Mouse (Mus musculus): Measurements from ENCODE around the gene Itgb5. TPM values are rescaled to one million over a fixed set of nuclear protein-coding genes. Genes with fewer than 3 reads are reported as not detected.

Gene Itgb5
- polyA plus RNA-seq, 1 experiment, result 43.0 TPM

DNA sequence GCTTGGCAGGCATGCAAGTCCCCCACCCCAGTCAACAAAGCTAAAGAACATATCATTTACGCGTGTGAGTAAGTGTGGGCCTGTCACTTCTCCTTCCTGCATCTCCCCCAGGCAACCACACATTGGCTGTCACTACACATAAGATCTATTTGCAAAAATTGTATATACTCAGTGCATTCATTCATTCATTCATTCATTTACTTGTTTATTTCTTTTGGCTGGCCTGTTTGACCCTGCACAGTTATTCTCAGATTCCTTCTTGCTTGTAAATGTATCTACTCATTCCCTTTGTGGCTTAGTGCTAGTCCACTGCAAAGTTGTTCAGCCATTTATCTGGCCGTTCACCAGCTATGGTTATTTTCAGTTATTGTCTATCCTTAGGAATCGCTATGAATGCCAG lies 64.3 kb downstream of the Itgb5 start:
- no peak overlapping the region for H3K4me3 ChIP-seq (ENCODE audit: insufficient read depth, low read length)
- no peak overlapping the region for H3K27ac ChIP-seq (ENCODE audit: insufficient read depth, low read length)
- TF ChIP-seq POLR2A (IDR thresholded peaks at IDR 0.05; ENCODE audit: extremely low read depth, insufficient read depth, low read length) (no peak), CTCF (IDR thresholded peaks at IDR 0.05; ENCODE audit: extremely low read depth, insufficient read depth, low read length) (no peak)
- peaks cover 1% of the 10 kb centered on the region; the same call in 1 of the 2 replicates for H3K4me1 ChIP-seq (ENCODE audit: control insufficient read depth, insufficient read depth, low read length)

DNA sequence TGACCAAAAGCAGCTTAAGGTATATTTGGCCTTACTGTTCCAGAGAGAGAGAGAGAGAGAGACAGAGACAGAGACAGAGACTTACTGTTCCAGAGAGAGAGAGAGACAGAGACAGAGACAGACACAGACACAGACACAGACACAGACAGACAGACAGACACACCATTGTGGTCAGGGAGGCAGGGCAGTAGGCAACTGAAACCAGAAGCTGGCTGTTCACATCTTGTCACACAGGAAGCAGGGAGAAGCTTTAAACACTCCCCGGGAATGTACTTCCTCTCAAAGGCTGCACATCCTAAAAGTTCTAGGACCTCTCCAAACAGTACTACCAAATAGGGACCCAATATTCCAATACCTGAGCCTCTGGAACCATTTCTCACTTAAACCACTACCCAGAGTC lies 65.0 kb downstream of the Itgb5 start:
- no peak for TF ChIP-seq CTCF (IDR thresholded peaks at IDR 0.05; ENCODE audit: extremely low read depth, insufficient read depth, low read length)
- no peak for TF ChIP-seq POLR2A (IDR thresholded peaks at IDR 0.05; ENCODE audit: extremely low read depth, insufficient read depth, low read length)
- H3K4me3 ChIP-seq (ENCODE audit: insufficient read depth, low read length), result no peak overlapping the region
- peaks cover 1% of the 10 kb centered on the region; the same call in 1 of the 2 replicates for H3K4me1 ChIP-seq (ENCODE audit: control insufficient read depth, insufficient read depth, low read length)
- no peak overlapping the region for H3K27ac ChIP-seq (ENCODE audit: insufficient read depth, low read length)

DNA sequence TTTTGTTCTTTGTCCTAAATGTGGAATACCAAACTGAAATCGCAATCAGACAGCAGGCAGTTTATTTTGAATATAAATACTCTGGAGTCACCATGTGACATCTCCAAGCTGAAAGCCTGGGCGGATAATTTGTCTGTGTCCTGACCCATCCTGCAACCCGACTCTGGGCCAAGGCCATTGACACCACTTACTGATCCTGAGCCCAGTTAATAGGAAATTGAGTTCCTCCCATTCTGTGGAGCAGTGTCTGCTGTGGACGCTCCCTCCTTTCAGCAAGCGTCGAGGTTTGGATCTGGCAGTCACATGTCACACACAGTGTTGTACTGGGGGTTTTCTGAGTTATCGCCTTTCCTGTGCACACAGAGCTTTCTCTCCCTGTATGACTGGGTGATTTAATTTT lies 66.2 kb downstream of the Itgb5 start:
- no peak overlapping the region for H3K4me3 ChIP-seq (ENCODE audit: insufficient read depth, low read length)
- no peak overlapping the region for H3K27ac ChIP-seq (ENCODE audit: insufficient read depth, low read length)
- H3K4me1 ChIP-seq (ENCODE audit: control insufficient read depth, insufficient read depth, low read length), result peaks cover 1% of the 10 kb centered on the region; the same call in 1 of the 2 replicates
- no peak for TF ChIP-seq POLR2A (IDR thresholded peaks at IDR 0.05; ENCODE audit: extremely low read depth, insufficient read depth, low read length)
- no peak for TF ChIP-seq CTCF (IDR thresholded peaks at IDR 0.05; ENCODE audit: extremely low read depth, insufficient read depth, low read length)

DNA sequence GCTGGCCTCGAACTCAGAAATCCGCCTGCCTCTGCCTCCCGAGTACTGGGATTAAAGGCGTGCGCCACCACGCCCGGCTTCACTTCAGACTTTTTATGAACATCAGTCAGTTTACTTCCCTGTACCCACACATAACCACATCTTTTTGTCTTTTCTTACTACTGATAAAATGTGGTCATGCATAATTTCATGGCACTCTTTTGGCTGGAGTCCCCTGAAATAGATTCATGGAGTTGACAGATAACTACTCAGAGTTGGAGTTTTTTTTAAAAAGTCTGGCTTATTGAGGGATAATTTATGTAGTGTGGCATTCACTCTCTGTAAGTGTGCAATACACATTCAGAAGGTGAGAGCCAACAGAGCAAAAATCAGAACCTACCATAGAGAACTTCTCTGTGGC lies 67.3 kb downstream of the Itgb5 start:
- H3K27ac ChIP-seq (ENCODE audit: insufficient read depth, low read length), result no peak overlapping the region
- peaks cover 1% of the 10 kb centered on the region; the same call in 1 of the 2 replicates for H3K4me1 ChIP-seq (ENCODE audit: control insufficient read depth, insufficient read depth, low read length)
- TF ChIP-seq CTCF (IDR thresholded peaks at IDR 0.05; ENCODE audit: extremely low read depth, insufficient read depth, low read length), result no peak
- no peak for TF ChIP-seq POLR2A (IDR thresholded peaks at IDR 0.05; ENCODE audit: extremely low read depth, insufficient read depth, low read length)
- no peak overlapping the region for H3K4me3 ChIP-seq (ENCODE audit: insufficient read depth, low read length)

DNA sequence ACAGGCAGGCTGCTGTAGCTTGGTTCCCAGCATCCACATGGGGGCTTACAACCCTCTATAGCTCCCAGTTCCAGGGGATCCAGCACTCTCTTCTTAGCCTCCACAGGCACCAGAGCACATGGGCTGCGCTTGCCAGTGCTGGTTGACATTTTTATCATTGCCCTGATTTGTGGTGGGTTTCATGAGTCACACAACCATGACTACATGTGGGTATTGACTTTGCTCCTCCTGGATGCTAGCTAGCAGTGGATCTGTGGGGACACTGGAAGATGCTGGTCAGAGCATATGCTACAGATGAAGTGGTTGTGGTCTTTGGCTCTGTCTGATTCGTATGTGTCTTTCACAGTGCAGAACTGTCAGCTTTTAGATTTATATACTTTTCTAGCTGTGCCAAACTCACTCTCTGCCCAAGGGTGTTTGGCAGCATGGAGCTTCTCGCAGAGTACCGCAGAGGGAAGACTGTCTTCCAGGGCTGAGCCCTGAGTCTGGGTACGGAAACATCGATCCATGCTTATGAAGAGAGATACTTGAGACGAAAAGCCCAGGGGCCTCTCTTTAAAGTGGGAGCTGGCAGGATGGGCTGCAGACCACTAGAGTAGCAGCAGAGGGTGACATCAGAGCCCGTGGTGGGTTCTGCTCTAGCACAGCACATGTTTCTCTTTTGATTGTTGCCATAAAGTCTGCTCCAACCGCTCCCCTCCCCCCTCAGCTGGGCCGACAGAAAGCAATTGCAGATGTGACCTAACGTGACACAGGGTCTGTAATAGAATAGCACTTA lies 74.4 kb downstream of the Itgb5 start:
- Histone ChIP-seq H3K4me1 (ENCODE audit: control insufficient read depth, insufficient read depth, low read length) (no peaks in the 10 kb centered on the region), H3K4me3 (ENCODE audit: insufficient read depth, low read length) (no peak overlapping the region), H3K27ac (ENCODE audit: insufficient read depth, low read length) (no peak overlapping the region)
- no peak for TF ChIP-seq CTCF (IDR thresholded peaks at IDR 0.05; ENCODE audit: extremely low read depth, insufficient read depth, low read length)
- TF ChIP-seq POLR2A (IDR thresholded peaks at IDR 0.05; ENCODE audit: extremely low read depth, insufficient read depth, low read length), result no peak

DNA sequence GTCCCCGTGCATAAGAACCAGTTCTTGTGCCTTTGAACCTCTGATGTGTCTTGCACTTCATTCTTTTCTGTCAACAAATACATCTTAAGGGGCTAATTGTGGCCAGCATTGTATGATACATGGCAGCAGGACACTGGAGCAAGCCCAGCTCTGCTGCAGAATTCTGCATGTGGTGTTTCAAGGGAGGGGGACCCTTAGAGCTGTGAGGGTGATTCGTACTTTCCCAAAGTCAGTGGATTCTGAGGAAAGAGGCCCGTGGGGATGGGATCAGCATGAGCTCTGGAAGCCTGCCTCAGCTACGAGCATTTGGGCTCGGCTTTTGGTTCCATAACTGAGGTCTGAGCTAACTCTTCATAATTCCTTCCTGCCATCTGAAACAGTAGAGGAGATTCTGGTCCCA lies 75.1 kb downstream of the Itgb5 start:
- H3K4me1 ChIP-seq (ENCODE audit: control insufficient read depth, insufficient read depth, low read length), result no peaks in the 10 kb centered on the region
- no peak overlapping the region for H3K27ac ChIP-seq (ENCODE audit: insufficient read depth, low read length)
- no peak for TF ChIP-seq CTCF (IDR thresholded peaks at IDR 0.05; ENCODE audit: extremely low read depth, insufficient read depth, low read length)
- no peak for TF ChIP-seq POLR2A (IDR thresholded peaks at IDR 0.05; ENCODE audit: extremely low read depth, insufficient read depth, low read length)
- no peak overlapping the region for H3K4me3 ChIP-seq (ENCODE audit: insufficient read depth, low read length)

DNA sequence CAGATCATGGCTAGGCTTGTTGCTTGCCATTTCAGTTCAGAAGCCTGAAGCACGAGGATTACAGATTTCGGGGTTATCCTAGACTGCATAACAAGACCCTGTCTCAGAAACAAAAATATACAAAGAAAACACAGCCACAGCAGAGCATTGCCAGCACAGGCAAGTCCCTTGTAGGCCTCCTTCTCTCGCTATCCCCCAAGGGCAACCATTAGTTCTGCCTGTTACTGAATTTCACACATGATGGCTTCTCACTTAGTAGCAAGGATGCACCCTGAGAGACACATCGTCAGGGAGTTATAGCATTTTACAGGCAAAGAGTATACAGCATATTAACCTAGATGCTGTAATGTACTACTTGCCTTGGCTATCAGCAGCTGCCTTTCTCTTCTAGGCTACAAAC lies 78.8 kb downstream of the Itgb5 start:
- H3K4me3 ChIP-seq (ENCODE audit: insufficient read depth, low read length), result no peak overlapping the region
- no peak for TF ChIP-seq CTCF (IDR thresholded peaks at IDR 0.05; ENCODE audit: extremely low read depth, insufficient read depth, low read length)
- TF ChIP-seq POLR2A (IDR thresholded peaks at IDR 0.05; ENCODE audit: extremely low read depth, insufficient read depth, low read length), result no peak
- no peaks in the 10 kb centered on the region for H3K4me1 ChIP-seq (ENCODE audit: control insufficient read depth, insufficient read depth, low read length)
- H3K27ac ChIP-seq (ENCODE audit: insufficient read depth, low read length), result no peak overlapping the region

DNA sequence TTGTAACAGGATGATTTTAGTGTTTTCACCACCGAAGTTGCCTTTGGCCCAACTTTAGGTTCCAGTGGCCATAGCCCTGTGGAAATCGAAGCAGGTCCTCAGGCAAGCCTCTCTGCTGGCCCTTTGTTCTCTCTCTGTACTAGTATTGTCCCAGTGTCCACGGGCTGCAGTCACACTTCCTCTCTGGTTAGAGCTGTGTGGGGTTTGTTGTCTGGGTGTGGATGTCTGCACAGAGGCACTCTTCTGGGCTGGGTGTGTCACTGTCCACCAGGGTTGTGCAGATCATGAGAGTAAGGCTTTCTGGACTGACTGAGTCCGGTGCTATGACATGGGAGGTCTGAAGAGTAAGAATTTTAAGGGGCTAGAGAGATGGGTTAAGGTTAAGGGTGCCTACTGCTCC lies 85.5 kb downstream of the Itgb5 start:
- H3K4me1 ChIP-seq (ENCODE audit: control insufficient read depth, insufficient read depth, low read length), result no peaks in the 10 kb centered on the region
- TF ChIP-seq CTCF (IDR thresholded peaks at IDR 0.05; ENCODE audit: extremely low read depth, insufficient read depth, low read length), result no peak
- TF ChIP-seq POLR2A (IDR thresholded peaks at IDR 0.05; ENCODE audit: extremely low read depth, insufficient read depth, low read length), result no peak
- no peak overlapping the region for H3K27ac ChIP-seq (ENCODE audit: insufficient read depth, low read length)
- no peak overlapping the region for H3K4me3 ChIP-seq (ENCODE audit: insufficient read depth, low read length)

DNA sequence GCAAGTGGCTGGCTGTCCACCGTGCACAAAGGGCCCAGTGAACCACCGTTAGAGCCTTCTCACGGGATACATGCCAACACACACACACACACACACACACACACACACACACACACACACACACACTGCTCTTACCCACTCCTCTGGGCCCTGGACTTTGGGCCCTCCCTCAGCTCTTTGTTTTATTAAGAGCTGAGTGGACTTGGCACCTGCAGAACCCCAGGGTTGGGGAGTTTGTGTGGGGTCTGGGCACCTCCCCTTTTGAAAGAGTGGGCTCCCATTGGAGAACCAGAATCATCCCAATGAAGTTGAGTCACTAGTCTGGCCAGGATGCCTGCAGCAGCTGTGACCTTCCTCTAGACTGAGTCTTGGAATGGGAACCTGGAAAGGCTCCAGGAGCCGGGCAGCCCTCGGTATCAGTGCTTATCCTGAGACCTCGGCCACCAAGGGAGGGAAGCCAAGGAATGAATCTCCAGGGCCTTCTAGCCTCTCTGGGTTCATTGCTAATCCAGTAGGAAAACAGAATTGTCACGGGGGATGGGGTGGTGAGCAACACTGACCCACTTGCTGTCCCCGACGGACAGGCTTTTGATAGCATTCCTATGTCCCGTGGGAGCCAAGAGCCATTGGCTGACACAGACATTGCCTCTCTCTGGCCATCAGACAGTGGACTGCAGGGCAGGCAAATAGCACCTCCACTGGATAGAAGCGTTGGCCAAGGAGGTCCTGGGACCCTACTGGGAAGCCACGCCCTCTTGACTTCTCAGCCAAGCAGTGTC lies 87.2 kb downstream of the Itgb5 start:
- Histone ChIP-seq H3K27ac (ENCODE audit: insufficient read depth, low read length) (0 out of 2 replicates have a peak overlapping the region, but pooled peaks have one; percentile 17), H3K4me1 (ENCODE audit: control insufficient read depth, insufficient read depth, low read length) (no peaks in the 10 kb centered on the region), H3K4me3 (ENCODE audit: insufficient read depth, low read length) (no peak overlapping the region)
- no peak for TF ChIP-seq CTCF (IDR thresholded peaks at IDR 0.05; ENCODE audit: extremely low read depth, insufficient read depth, low read length)
- no peak for TF ChIP-seq POLR2A (IDR thresholded peaks at IDR 0.05; ENCODE audit: extremely low read depth, insufficient read depth, low read length)
